Mouse (Mus musculus) spleen, adult 2 months (tissue): ENCODE measurements around the gene Sult1a1.

Experiments
- CTCF ChIP-seq: fragments of 200-500 bp; IDR thresholded peaks from 2 replicates; pipeline ENCODE4 v1.5.1; 2011; ENCODE audit warnings: mild to moderate bottlenecking, inconsistent platforms; ENCODE audit not compliant: insufficient read depth, insufficient read length, insufficient replicate concordance; ENCODE audit errors: extremely low read depth
- POLR2A ChIP-seq: fragments of 200-500 bp; IDR thresholded peaks from 2 replicates; pipeline ENCODE4 v1.6.1; 2011; ENCODE audit warnings: low read depth, low read length, inconsistent platforms

- TF ChIP-seq CTCF, result no peak
- no peak for TF ChIP-seq POLR2A
Measured at GRCm38 (mm10) chr7:126696303-126696702, 20.1 kb upstream of the Sult1a1 start.
